Mouse (Mus musculus): ENCODE results near the gene Pfdn4. TPM values are rescaled to one million over a fixed set of nuclear protein-coding genes. Genes with fewer than 3 reads are reported as not detected.

The Pfdn4 gene
- polyA plus RNA-seq, 1 experiment from 2014 or later, result 50.0 TPM

- no peak for ATAC-seq (ENCODE audit: low read depth)
- peaks cover 3% of the 10 kb centered on the region; the same call in 1 of the 2 replicates for H3K4me1 ChIP-seq (replicated peaks)
- no peak for DNase-seq
- no peak overlapping the region for H3K4me2 ChIP-seq
- H3K9me3 ChIP-seq (replicated peaks), result no peaks in the 10 kb centered on the region
- H3K4me3 ChIP-seq (replicated peaks), result no peak overlapping the region
- no peaks in the 10 kb centered on the region for H3K27me3 ChIP-seq
- no peak overlapping the region for H3K27ac ChIP-seq
- no peak overlapping the region for H3K9ac ChIP-seq
- 50% methylated on average over 5 of the region's 5 CpGs for WGBS (ENCODE audit: insufficient replicate concordance)
- H3K36me3 ChIP-seq, result no peaks in the 10 kb centered on the region
Measured at GRCm38 (mm10) chr2:170470591-170470990, 25.6 kb upstream of the Pfdn4 start.

GRCm38 (mm10) chr2:170474125-170474524 is 22.1 kb upstream of the Pfdn4 start:
- H3K4me2 ChIP-seq, result no peak overlapping the region
- 77% methylated on average over 5 of the region's 5 CpGs for WGBS (ENCODE audit: insufficient replicate concordance)
- no peak overlapping the region for H3K4me3 ChIP-seq (replicated peaks)
- H3K36me3 ChIP-seq, result no peaks in the 10 kb centered on the region
- peaks cover 3% of the 10 kb centered on the region; the same call in 1 of the 2 replicates for H3K4me1 ChIP-seq (replicated peaks)
- H3K27me3 ChIP-seq, result no peaks in the 10 kb centered on the region
- H3K9ac ChIP-seq, result no peak overlapping the region
- DNase-seq (no peak), ATAC-seq (ENCODE audit: low read depth) (no peak)
- H3K27ac ChIP-seq, result no peak overlapping the region
- no peaks in the 10 kb centered on the region for H3K9me3 ChIP-seq (replicated peaks)

- ATAC-seq (ENCODE audit: low read depth) (no peak), DNase-seq (no peak)
- Histone ChIP-seq H3K36me3 (no peaks in the 10 kb centered on the region), H3K4me2 (no peak overlapping the region), H3K9ac (no peak overlapping the region), H3K9me3 (replicated peaks) (no peaks in the 10 kb centered on the region), H3K27ac (no peak overlapping the region), H3K4me1 (replicated peaks) (0 out of 2 replicates have a peak, but pooled peaks cover under 1% of the 10 kb centered on the region), H3K4me3 (replicated peaks) (no peak overlapping the region), H3K27me3 (no peaks in the 10 kb centered on the region)
- 64% methylated on average over 3 of the region's 3 CpGs for WGBS (ENCODE audit: insufficient replicate concordance)
Measured at GRCm38 (mm10) chr2:170475164-170475563, 21.1 kb upstream of the Pfdn4 start.

GRCm38 (mm10) chr2:170476215-170476614 is 20.0 kb upstream of the Pfdn4 start:
- no peak overlapping the region for H3K4me3 ChIP-seq (replicated peaks)
- DNase-seq, result no peak

GRCm38 (mm10) chr2:170476643-170477042 is 19.6 kb upstream of the Pfdn4 start:
- WGBS (ENCODE audit: insufficient replicate concordance), result 72% methylated on average over 8 of the region's 8 CpGs

More at GRCm38 (mm10) chr2:170476215-170476614, 20.0 kb upstream of the Pfdn4 start:
- Histone ChIP-seq H3K4me2 (no peak overlapping the region), H3K27me3 (no peaks in the 10 kb centered on the region), H3K36me3 (no peaks in the 10 kb centered on the region), H3K27ac (no peak overlapping the region), H3K9me3 (replicated peaks) (no peaks in the 10 kb centered on the region), H3K4me1 (replicated peaks) (no peaks in the 10 kb centered on the region), H3K9ac (no peak overlapping the region)
- ATAC-seq (ENCODE audit: low read depth), result no peak
- 55% methylated on average over 11 of the region's 11 CpGs for WGBS (ENCODE audit: insufficient replicate concordance)

GRCm38 (mm10) chr2:170482019-170482540 is 14.1 kb upstream of the Pfdn4 start:
- H3K4me3 ChIP-seq (replicated peaks), result no peak overlapping the region
- peaks cover 7% of the 10 kb centered on the region; the same call in 1 of the 2 replicates for H3K27me3 ChIP-seq
- H3K4me1 ChIP-seq (replicated peaks), result no peaks in the 10 kb centered on the region
- no peak for ATAC-seq (ENCODE audit: low read depth)
- H3K36me3 ChIP-seq, result no peaks in the 10 kb centered on the region
- DNase-seq, result no peak
- H3K9ac ChIP-seq, result no peak overlapping the region
- WGBS (ENCODE audit: insufficient replicate concordance), result 47% methylated on average over 10 of the region's 10 CpGs
- no peak overlapping the region for H3K27ac ChIP-seq
- H3K4me2 ChIP-seq, result no peak overlapping the region
- no peaks in the 10 kb centered on the region for H3K9me3 ChIP-seq (replicated peaks)

More at GRCm38 (mm10) chr2:170476643-170477042, 19.6 kb upstream of the Pfdn4 start:
- H3K4me3 ChIP-seq (replicated peaks), result no peak overlapping the region
- ATAC-seq (ENCODE audit: low read depth) (no peak), DNase-seq (no peak)
- H3K4me1 ChIP-seq (replicated peaks), result no peaks in the 10 kb centered on the region
- H3K9ac ChIP-seq, result no peak overlapping the region
- no peak overlapping the region for H3K4me2 ChIP-seq
- no peak overlapping the region for H3K27ac ChIP-seq
- H3K9me3 ChIP-seq (replicated peaks), result no peaks in the 10 kb centered on the region
- no peaks in the 10 kb centered on the region for H3K27me3 ChIP-seq
- no peaks in the 10 kb centered on the region for H3K36me3 ChIP-seq

GRCm38 (mm10) chr2:170483914-170484313 is 12.3 kb upstream of the Pfdn4 start:
- Histone ChIP-seq H3K27me3 (peaks cover 7% of the 10 kb centered on the region; the same call in 1 of the 2 replicates), H3K36me3 (no peaks in the 10 kb centered on the region), H3K9me3 (replicated peaks) (no peaks in the 10 kb centered on the region), H3K27ac (no peak overlapping the region), H3K4me1 (replicated peaks) (no peaks in the 10 kb centered on the region), H3K4me2 (no peak overlapping the region), H3K9ac (no peak overlapping the region), H3K4me3 (replicated peaks) (no peak overlapping the region)
- 55% methylated on average over 11 of the region's 11 CpGs for WGBS (ENCODE audit: insufficient replicate concordance)
- ATAC-seq (ENCODE audit: low read depth) (no peak), DNase-seq (no peak)

- Histone ChIP-seq H3K4me3 (replicated peaks) (no peak overlapping the region), H3K9ac (no peak overlapping the region), H3K27ac (no peak overlapping the region), H3K4me2 (no peak overlapping the region), H3K36me3 (no peaks in the 10 kb centered on the region), H3K4me1 (replicated peaks) (no peaks in the 10 kb centered on the region), H3K27me3 (peaks cover 11% of the 10 kb centered on the region; the same call in 1 of the 2 replicates), H3K9me3 (replicated peaks) (no peaks in the 10 kb centered on the region)
- WGBS (ENCODE audit: insufficient replicate concordance), result 68% methylated on average over 7 of the region's 7 CpGs
- no peak for ATAC-seq (ENCODE audit: low read depth)
- no peak for DNase-seq
Measured at GRCm38 (mm10) chr2:170487202-170487601, 9.0 kb upstream of the Pfdn4 start.

GRCm38 (mm10) chr2:170487890-170488502 is 8.2 kb upstream of the Pfdn4 start:
- no peaks in the 10 kb centered on the region for H3K4me1 ChIP-seq (replicated peaks)
- no peaks in the 10 kb centered on the region for H3K36me3 ChIP-seq
- WGBS (ENCODE audit: insufficient replicate concordance), result 51% methylated on average over 26 of the region's 26 CpGs
- ATAC-seq (ENCODE audit: low read depth) (no peak), DNase-seq (no peak)
- peaks cover 17% of the 10 kb centered on the region for H3K27me3 ChIP-seq
- H3K9ac ChIP-seq, result no peak overlapping the region
- no peak overlapping the region for H3K4me3 ChIP-seq (replicated peaks)
- no peak overlapping the region for H3K27ac ChIP-seq
- H3K4me2 ChIP-seq, result no peak overlapping the region
- H3K9me3 ChIP-seq (replicated peaks), result no peaks in the 10 kb centered on the region

GRCm38 (mm10) chr2:170494784-170495710 is 1.2 kb upstream of the Pfdn4 start:
- no peak for ATAC-seq (ENCODE audit: low read depth)
- peaks cover 67% of the 10 kb centered on the region for H3K27me3 ChIP-seq

GRCm38 (mm10) chr2:170497091-170497566 is 901 bp downstream of the Pfdn4 start, which contains the start of gene Cyp24a1:
Gene Cyp24a1 (minus strand): TSS chr2:170497145.
- no peak within 1 kb of the TSS for H3K9ac ChIP-seq
- 2% methylated on average over 36 of the region's 36 CpGs for WGBS (ENCODE audit: insufficient replicate concordance)

More at GRCm38 (mm10) chr2:170494784-170495710, 1.2 kb upstream of the Pfdn4 start:
- Histone ChIP-seq H3K4me3 (replicated peaks) (no peak overlapping the region), H3K4me1 (replicated peaks) (peaks cover 3% of the 10 kb centered on the region; the same call in 1 of the 2 replicates), H3K27ac (no peak overlapping the region), H3K4me2 (no peak overlapping the region), H3K36me3 (no peaks in the 10 kb centered on the region), H3K9ac (no peak overlapping the region), H3K9me3 (replicated peaks) (no peaks in the 10 kb centered on the region)
- DNase-seq, result no peak
- 7% methylated on average over 31 of the region's 31 CpGs for WGBS (ENCODE audit: insufficient replicate concordance)

More at GRCm38 (mm10) chr2:170497091-170497566, 901 bp downstream of the Pfdn4 start, which contains the start of gene Cyp24a1:
- Histone ChIP-seq H3K4me3 (replicated peaks) (peak within 1 kb of the TSS; percentile 16; the same call in 1 of the 2 replicates), H3K27ac (no peak within 1 kb of the TSS), H3K9me3 (replicated peaks) (no peaks in the 10 kb centered on the region), H3K4me2 (0 out of 2 replicates have a peak within 1 kb of the TSS, but pooled peaks have one; percentile 8), H3K36me3 (no peaks in the 10 kb centered on the region), H3K4me1 (replicated peaks) (peaks cover 3% of the 10 kb centered on the region; the same call in 1 of the 2 replicates), H3K27me3 (peaks cover 67% of the 10 kb centered on the region)
- ATAC-seq (ENCODE audit: low read depth) (no peak; the same call in 1 of the 2 replicates), DNase-seq (no peak)

Measured in liver, embryonic 13.5 days (tissue).